Mouse (Mus musculus): ENCODE measurements around the gene Tbc1d22b. TPM values are rescaled to one million over a fixed set of nuclear protein-coding genes. Genes with fewer than 3 reads are reported as not detected.

The Tbc1d22b gene
- polyA plus RNA-seq, 1 experiment: not detected

DNA sequence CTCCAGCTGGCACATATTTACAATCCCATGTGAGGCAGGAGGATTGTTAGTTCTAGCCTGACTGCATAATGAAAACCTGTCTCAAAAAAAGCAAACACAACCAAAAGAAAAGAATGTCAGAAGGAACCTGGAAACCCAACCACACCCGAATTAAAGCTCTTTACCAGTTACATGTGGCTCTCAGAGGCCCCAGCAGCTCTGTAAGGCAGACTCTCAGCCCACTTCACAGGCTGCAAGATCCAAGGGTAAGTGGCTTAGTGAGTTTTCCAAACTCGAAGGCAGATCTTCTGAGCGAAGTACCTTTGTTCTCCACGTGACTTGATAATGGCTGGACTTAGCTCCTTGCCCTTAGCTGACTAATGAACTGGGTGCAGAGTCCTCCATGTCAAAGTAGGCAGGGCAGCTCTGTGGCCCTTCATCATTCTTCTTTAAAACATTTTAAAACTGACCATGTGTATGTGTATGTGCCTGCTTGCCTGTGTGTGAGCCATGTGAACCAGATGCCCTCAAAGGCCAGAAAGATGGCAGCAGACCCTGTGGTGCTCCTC is 30.1 kb downstream of the Tbc1d22b start:
- TF ChIP-seq POLR2A (IDR thresholded peaks at IDR 0.05; ENCODE audit: insufficient read depth, low read depth, low read length): no peak
- WGBS: 89% methylated on average over 4 of the region's 4 CpGs
- Histone ChIP-seq H3K4me3 (ENCODE audit: insufficient read depth, low read depth, low read length) (no peak overlapping the region), H3K27ac (ENCODE audit: insufficient read depth, low read depth, low read length) (no peak overlapping the region), H3K4me1 (ENCODE audit: control insufficient read depth, insufficient read depth, low read length) (no peaks in the 10 kb centered on the region)

DNA sequence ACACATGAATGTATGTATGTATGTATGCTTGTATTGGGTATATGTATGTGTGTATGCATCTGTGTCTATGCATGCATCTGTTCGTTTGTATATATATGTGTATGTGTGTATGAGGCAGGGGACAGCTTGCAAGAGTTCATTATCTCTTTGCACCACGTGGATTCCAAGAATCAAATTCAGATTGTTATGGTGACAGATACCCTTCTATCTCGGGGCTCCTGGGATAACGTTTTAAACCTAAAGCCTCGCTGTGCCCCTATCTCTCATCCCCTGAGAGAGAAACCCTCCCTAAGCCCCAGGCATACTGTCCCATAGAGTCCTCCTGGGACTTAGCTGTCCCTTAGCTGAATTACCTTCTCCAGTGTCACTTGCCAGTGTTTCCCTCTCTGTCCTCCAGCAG is 34.0 kb downstream of the Tbc1d22b start:
- no peak overlapping the region for H3K27ac ChIP-seq (ENCODE audit: insufficient read depth, low read depth, low read length)
- TF ChIP-seq CTCF (IDR thresholded peaks at IDR 0.05; ENCODE audit: insufficient read depth, low read depth, low read length): no peak
- no peak for TF ChIP-seq POLR2A (IDR thresholded peaks at IDR 0.05; ENCODE audit: insufficient read depth, low read depth, low read length)
- WGBS: 93% methylated on average over 5 of the region's 5 CpGs
- no peak overlapping the region for H3K4me3 ChIP-seq (ENCODE audit: insufficient read depth, low read depth, low read length)
- no peaks in the 10 kb centered on the region for H3K4me1 ChIP-seq (ENCODE audit: control insufficient read depth, insufficient read depth, low read length)

DNA sequence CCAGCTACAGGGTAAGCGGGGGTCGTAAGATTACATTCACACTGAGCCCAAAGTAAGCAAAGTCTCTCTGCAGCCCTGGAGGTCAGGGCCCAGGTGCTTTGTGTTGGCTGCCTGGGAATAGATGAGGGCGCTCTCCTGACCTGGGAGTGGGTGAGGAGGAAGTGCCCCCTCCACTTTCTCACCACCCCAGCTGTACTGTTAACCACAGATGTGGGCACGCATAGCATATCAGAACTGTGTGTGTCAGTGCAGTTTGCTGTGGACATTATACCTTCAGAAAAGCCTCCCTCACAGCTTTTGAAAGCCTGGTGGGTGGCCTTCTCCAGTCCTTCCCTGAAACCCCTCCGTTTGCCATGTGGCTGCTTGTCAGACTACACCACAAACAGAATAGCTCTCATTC is 34.7 kb downstream of the Tbc1d22b start:
- no peak for TF ChIP-seq CTCF (IDR thresholded peaks at IDR 0.05; ENCODE audit: insufficient read depth, low read depth, low read length)
- TF ChIP-seq POLR2A (IDR thresholded peaks at IDR 0.05; ENCODE audit: insufficient read depth, low read depth, low read length): no peak
- WGBS: 68% methylated on average over 5 of the region's 5 CpGs
- Histone ChIP-seq H3K27ac (ENCODE audit: insufficient read depth, low read depth, low read length) (no peak overlapping the region), H3K4me1 (ENCODE audit: control insufficient read depth, insufficient read depth, low read length) (no peaks in the 10 kb centered on the region), H3K4me3 (ENCODE audit: insufficient read depth, low read depth, low read length) (no peak overlapping the region)

DNA sequence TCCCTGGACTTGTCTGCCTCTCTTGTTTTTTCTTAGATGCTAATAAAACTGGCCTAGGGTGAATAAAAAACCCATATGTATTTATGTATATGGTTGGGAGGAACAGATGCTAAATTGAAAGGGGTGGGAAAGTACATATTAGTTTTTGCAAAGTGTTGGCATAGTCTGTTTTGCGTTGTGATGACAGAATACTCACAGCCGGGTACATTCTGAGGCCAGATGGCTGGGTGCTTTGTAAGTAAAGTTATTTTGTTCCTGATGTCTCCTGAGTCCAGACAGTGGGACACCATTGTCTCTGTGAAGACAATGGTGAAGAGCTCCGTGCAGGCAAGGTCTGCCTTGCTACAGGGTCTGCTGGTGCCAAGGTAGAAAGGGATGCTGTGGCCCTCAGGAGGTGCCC is 35.2 kb downstream of the Tbc1d22b start:
- H3K4me1 ChIP-seq (ENCODE audit: control insufficient read depth, insufficient read depth, low read length): no peaks in the 10 kb centered on the region
- H3K27ac ChIP-seq (ENCODE audit: insufficient read depth, low read depth, low read length): no peak overlapping the region
- 61% methylated on average over 3 of the region's 3 CpGs for WGBS
- no peak for TF ChIP-seq POLR2A (IDR thresholded peaks at IDR 0.05; ENCODE audit: insufficient read depth, low read depth, low read length)
- no peak for TF ChIP-seq CTCF (IDR thresholded peaks at IDR 0.05; ENCODE audit: insufficient read depth, low read depth, low read length)
- no peak overlapping the region for H3K4me3 ChIP-seq (ENCODE audit: insufficient read depth, low read depth, low read length)

DNA sequence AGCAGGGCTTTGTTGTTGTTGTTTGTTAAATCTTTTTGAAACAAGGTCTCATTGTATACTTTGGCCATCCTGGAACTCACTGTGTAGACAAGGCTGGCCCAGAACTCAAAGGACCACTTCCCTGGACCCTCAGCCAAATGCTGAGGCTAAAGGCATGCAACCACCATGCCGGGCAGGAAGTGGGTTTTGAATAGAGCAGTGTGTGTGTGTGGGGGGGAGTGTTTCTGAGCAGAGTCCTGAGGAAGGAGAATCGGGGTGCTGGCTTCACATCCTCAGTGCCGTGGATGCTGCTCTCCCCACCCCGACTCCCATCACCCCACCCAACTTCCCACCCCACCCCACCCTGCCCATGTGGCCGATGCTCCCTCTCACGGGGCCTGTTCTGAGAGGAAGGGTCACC is 35.9 kb downstream of the Tbc1d22b start:
- Histone ChIP-seq H3K4me1 (ENCODE audit: control insufficient read depth, insufficient read depth, low read length) (no peaks in the 10 kb centered on the region), H3K4me3 (ENCODE audit: insufficient read depth, low read depth, low read length) (no peak overlapping the region), H3K27ac (ENCODE audit: insufficient read depth, low read depth, low read length) (no peak overlapping the region)
- TF ChIP-seq CTCF (IDR thresholded peaks at IDR 0.05; ENCODE audit: insufficient read depth, low read depth, low read length) (no peak), POLR2A (IDR thresholded peaks at IDR 0.05; ENCODE audit: insufficient read depth, low read depth, low read length) (no peak)
- WGBS: 85% methylated on average over 6 of the region's 6 CpGs

DNA sequence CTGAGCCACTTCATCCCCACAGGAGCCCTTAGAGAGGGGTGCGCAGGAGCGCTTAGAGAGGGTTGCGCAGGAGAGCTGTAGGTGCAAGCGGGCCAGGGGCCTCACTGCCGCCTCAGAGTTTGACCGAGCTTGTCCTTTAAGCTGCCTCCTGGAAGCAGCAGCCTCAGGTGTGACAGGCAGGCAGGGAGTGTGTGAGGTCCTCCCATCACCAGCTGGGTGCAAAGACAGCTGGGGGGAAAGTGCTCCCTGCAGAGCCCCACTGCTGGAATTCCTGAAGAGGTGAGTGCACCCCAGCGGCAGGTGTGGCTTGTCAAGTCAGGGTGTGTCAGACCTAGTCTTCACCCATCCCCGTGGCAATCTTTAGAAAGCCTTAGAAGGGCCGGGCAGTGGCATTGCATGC is 37.3 kb downstream of the Tbc1d22b start:
- WGBS: 90% methylated on average over 9 of the region's 9 CpGs
- Histone ChIP-seq H3K4me1 (ENCODE audit: control insufficient read depth, insufficient read depth, low read length) (no peaks in the 10 kb centered on the region), H3K4me3 (ENCODE audit: insufficient read depth, low read depth, low read length) (no peak overlapping the region), H3K27ac (ENCODE audit: insufficient read depth, low read depth, low read length) (no peak overlapping the region)
- TF ChIP-seq CTCF (IDR thresholded peaks at IDR 0.05; ENCODE audit: insufficient read depth, low read depth, low read length): no peak

DNA sequence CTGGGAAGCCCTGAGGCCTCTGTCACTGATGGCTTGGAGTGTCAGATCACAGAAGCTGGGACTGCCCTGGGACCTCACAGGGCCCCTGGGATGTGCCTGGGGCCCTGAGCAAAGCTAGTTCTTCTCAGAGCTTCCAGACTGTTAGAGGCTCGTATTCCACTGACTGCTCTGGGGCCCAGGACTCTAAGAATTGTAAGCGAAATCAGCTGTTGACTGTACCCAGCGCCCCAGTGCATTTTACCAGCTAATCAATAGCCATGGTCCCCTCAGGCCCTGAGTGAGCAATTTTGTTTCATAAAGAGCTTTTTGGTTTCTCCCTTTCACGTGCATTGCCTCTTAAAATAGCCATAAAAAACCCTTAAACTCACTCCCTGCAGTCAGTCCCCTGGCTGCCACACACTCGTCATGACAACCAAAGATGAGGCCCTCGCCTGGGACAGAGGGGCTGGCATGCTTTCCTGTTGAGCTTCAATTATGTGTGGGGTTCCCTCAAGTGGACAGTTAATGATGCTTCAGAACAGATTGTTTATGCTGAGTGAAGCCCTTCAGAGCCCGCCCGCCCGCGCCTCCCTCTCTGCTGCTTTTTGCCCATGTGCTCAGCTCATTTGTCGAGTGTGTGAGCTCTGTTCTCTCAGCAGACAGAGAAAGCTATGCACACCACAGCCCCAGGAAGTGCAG is 39.8 kb downstream of the Tbc1d22b start:
- no peak for TF ChIP-seq CTCF (IDR thresholded peaks at IDR 0.05; ENCODE audit: insufficient read depth, low read depth, low read length)
- TF ChIP-seq POLR2A (IDR thresholded peaks at IDR 0.05; ENCODE audit: insufficient read depth, low read depth, low read length): no peak
- WGBS: 70% methylated on average over 11 of the region's 11 CpGs
- no peaks in the 10 kb centered on the region for H3K4me1 ChIP-seq (ENCODE audit: control insufficient read depth, insufficient read depth, low read length)
- H3K4me3 ChIP-seq (ENCODE audit: insufficient read depth, low read depth, low read length): no peak overlapping the region
- no peak overlapping the region for H3K27ac ChIP-seq (ENCODE audit: insufficient read depth, low read depth, low read length)

DNA sequence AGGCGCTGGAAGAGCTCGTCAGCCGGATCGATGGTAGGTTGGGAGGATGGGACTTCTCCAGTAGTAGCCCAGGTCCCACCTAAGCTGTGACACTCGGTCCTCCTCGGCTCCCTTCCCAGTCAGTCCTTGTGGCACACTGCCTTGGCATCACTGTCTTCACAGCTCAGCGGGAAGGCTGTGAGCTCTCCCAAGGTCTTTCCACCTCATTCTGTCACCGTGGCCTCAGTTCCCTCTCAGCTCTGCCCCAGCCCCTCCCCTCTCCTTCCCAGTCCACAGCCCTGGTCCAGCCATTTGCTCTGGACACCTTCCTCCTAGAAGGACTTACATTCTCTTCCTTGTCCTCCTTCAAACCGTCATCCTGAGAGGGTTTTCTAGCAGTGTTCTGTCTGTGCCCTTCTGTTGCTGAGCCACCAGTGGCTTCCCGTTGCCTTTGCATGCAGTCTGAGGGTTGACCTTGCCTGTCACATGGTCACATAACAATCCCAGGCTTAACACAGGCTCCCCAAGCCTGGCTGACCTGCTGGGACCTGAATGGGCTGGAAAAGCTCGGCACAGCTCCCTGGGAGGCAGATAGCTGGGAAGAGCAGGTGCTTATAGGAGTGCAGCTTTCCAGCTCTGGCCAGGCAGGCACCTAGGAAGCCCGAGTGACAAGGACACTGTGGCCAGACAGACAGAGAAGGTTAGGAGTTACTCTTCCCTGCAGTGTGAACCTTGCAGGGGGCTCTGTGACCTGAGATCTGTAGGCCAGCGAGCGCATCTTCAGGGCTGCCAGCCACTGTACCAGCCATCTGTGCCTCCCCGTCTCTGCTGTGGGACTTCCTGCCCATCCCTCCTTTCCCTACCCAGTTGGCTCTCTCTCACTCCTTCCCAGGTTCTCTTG is 46.5 kb downstream of the Tbc1d22b start:
- WGBS: 84% methylated on average over 15 of the region's 15 CpGs
- Histone ChIP-seq H3K27ac (ENCODE audit: insufficient read depth, low read depth, low read length) (no peak overlapping the region), H3K4me3 (ENCODE audit: insufficient read depth, low read depth, low read length) (no peak overlapping the region), H3K4me1 (ENCODE audit: control insufficient read depth, insufficient read depth, low read length) (no peaks in the 10 kb centered on the region)
- TF ChIP-seq POLR2A (IDR thresholded peaks at IDR 0.05; ENCODE audit: insufficient read depth, low read depth, low read length): no peak

DNA sequence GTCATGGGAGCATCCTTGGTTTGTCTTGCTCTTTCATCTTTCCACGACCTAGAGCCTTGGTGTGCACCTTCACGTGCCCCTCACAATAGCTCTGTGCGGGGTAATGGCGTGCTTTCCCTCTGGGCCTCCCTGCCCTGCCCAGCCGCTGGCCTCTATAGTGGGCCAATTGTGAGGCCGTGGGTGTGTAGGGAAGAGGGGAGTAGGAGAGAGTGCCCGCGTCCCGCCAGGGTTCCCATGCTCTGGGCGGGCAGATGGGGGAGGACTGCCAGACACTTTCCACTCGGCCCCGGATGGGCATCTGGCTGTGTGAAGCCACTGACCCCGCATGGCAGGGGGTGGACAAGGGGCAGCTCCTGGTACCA is 47.2 kb downstream of the Tbc1d22b start:
- TF ChIP-seq POLR2A (IDR thresholded peaks at IDR 0.05; ENCODE audit: insufficient read depth, low read depth, low read length) (no peak), CTCF (IDR thresholded peaks at IDR 0.05; ENCODE audit: insufficient read depth, low read depth, low read length) (no peak)
- no peaks in the 10 kb centered on the region for H3K4me1 ChIP-seq (ENCODE audit: control insufficient read depth, insufficient read depth, low read length)
- WGBS: 88% methylated on average over 13 of the region's 13 CpGs
- no peak overlapping the region for H3K27ac ChIP-seq (ENCODE audit: insufficient read depth, low read depth, low read length)
- no peak overlapping the region for H3K4me3 ChIP-seq (ENCODE audit: insufficient read depth, low read depth, low read length)

Measured in olfactory bulb, adult 2 months (tissue).